In genomic region chr4:149527621-149528354, GRCm38 (mm10) we compare ENCODE assay signal across 15 mouse cellular contexts. TPM values are rescaled to one million over a fixed set of nuclear protein-coding genes. Genes with fewer than 3 reads are reported as not detected.
DNase-seq lines count a peak whose midpoint lies in the region; ATAC-seq and TF ChIP-seq lines count a peak whose summit lies in the region.
"Had no signal": no experiment of that assay in that cellular context is flagged by ENCODE, and none has a peak within 500 bp of the region (broad histone marks: within the 10 kb centered on the region; RNA-seq: fewer than 3 reads in every experiment).

No protein-coding gene starts in this region.

- 0 out of 2 replicates have a peak, but pooled peaks cover under 1% of the 10 kb centered on the region for H3K36me3 ChIP-seq in lung, embryonic 16.5 days (ENCODE audit: control insufficient read depth, insufficient read depth, low read length)
- no peaks in the 10 kb centered on the region for H3K36me3 ChIP-seq in myocyte (ENCODE audit: control insufficient read depth, insufficient read depth)
- no peaks in the 10 kb centered on the region for H3K36me3 ChIP-seq in hindbrain, embryonic 16.5 days (ENCODE audit: control insufficient read depth, insufficient read depth, low read length)
- H3K36me3 ChIP-seq: forebrain, embryonic 15.5 days; hindbrain, embryonic 12.5 days had no signal

- H3ac ChIP-seq in myocyte (ENCODE audit: control insufficient read depth, insufficient read length) = no peak overlapping the region

- H3K4me3 ChIP-seq in gastrocnemius, adult 2 months = peak overlapping the region; percentile 54
- H3K4me3 ChIP-seq in lung, embryonic 16.5 days (ENCODE audit: low read length) = no peak overlapping the region
- H3K4me3 ChIP-seq in myocyte = no peak overlapping the region
- no peak overlapping the region for H3K4me3 ChIP-seq in hindbrain, embryonic 16.5 days (ENCODE audit: low read length)
- H3K4me3 ChIP-seq: forebrain, embryonic 15.5 days; hindbrain, embryonic 12.5 days; limb, embryonic 13.5 days had no signal

- no peak for DNase-seq in gastrocnemius, adult 2 months
- no peak for DNase-seq in gastrocnemius, postnatal 14 days
- DNase-seq in lung, adult 18-20 months = no peak
- DNase-seq in heart, adult 9 months (ENCODE audit: low spot score in 2 of 2) = peak; percentile 54 to 84
- DNase-seq in embryo, embryonic 10.5 days (ENCODE audit: low spot score) = no peak
- DNase-seq: adrenal gland, postnatal 14 days had no signal

- no peaks in the 10 kb centered on the region for H3K79me2 ChIP-seq in myocyte (ENCODE audit: control insufficient read depth, insufficient read depth)

- peak; percentile 11; the same call in 1 of the 2 replicates for ATAC-seq in lung, embryonic 16.5 days (ENCODE audit: low read depth)
- ATAC-seq in hindbrain, embryonic 16.5 days = no peak
- ATAC-seq: forebrain, embryonic 15.5 days had no signal

- peak overlapping the region; percentile 88 for H3K27ac ChIP-seq in gastrocnemius, adult 2 months
- H3K27ac ChIP-seq in lung, embryonic 16.5 days (ENCODE audit: low read length) = no peak overlapping the region; the same call in 1 of the 2 replicates
- H3K27ac ChIP-seq in hindbrain, embryonic 16.5 days (ENCODE audit: low read depth, low read length) = no peak overlapping the region
- H3K27ac ChIP-seq: forebrain, embryonic 15.5 days; hindbrain, embryonic 12.5 days had no signal

- no peak overlapping the region for H3K9ac ChIP-seq in lung, embryonic 16.5 days (ENCODE audit: low read length)
- H3K9ac ChIP-seq in hindbrain, embryonic 16.5 days (ENCODE audit: low read depth, low read length) = no peak overlapping the region
- H3K9ac ChIP-seq: forebrain, embryonic 15.5 days; hindbrain, embryonic 12.5 days; limb, embryonic 13.5 days had no signal

- no peaks in the 10 kb centered on the region for H3K9me3 ChIP-seq in lung, embryonic 16.5 days (ENCODE audit: control insufficient read depth, low read length)
- H3K9me3 ChIP-seq in hindbrain, embryonic 16.5 days (ENCODE audit: control insufficient read depth, low read length) = no peaks in the 10 kb centered on the region
- H3K9me3 ChIP-seq: forebrain, embryonic 15.5 days; hindbrain, embryonic 12.5 days; limb, embryonic 13.5 days had no signal

- TF ChIP-seq POLR2A in myocyte (IDR thresholded peaks at IDR 0.05; ENCODE audit: insufficient read length, low read depth) = no peak

- H3K27me3 ChIP-seq in lung, embryonic 16.5 days (ENCODE audit: control insufficient read depth, insufficient read depth, low read depth, low read length) = no peaks in the 10 kb centered on the region
- H3K27me3 ChIP-seq in myocyte (ENCODE audit: control insufficient read depth, insufficient read depth, insufficient read length) = no peaks in the 10 kb centered on the region
- no peaks in the 10 kb centered on the region for H3K27me3 ChIP-seq in hindbrain, embryonic 16.5 days (replicated peaks; ENCODE audit: control insufficient read depth, insufficient read depth, low read length)
- H3K27me3 ChIP-seq: forebrain, embryonic 15.5 days; hindbrain, embryonic 12.5 days; limb, embryonic 13.5 days had no signal

- intact Hi-C loops in gastrocnemius, adult 2 months (cut with DNase I) = no loop called here
- intact Hi-C loops in gastrocnemius, postnatal 14 days (cut with DNase I; ENCODE audit: low total_unique reads) = no loop called here

- WGBS in lung, embryonic 16.5 days = 65% methylated on average over 15 of the region's 15 CpGs
- WGBS in hindbrain, embryonic 16.5 days = 84% methylated on average over 15 of the region's 15 CpGs

- TF ChIP-seq CTCF in gastrocnemius, adult 2 months (IDR thresholded peaks at IDR 0.05) = no peak

- H3K4me2 ChIP-seq in lung, embryonic 16.5 days (ENCODE audit: low read depth, low read length) = no peak overlapping the region
- peak overlapping the region; percentile 76 for H3K4me2 ChIP-seq in myocyte (ENCODE audit: low read depth)
- H3K4me2 ChIP-seq in hindbrain, embryonic 16.5 days (ENCODE audit: low read length) = no peak overlapping the region
- H3K4me2 ChIP-seq: forebrain, embryonic 15.5 days; hindbrain, embryonic 12.5 days; limb, embryonic 13.5 days had no signal

- H3K4me1 ChIP-seq in lung, embryonic 16.5 days (replicated peaks; ENCODE audit: control insufficient read depth, insufficient read depth, low read length) = peaks cover 15% of the 10 kb centered on the region
- peaks cover 12% of the 10 kb centered on the region for H3K4me1 ChIP-seq in hindbrain, embryonic 16.5 days (ENCODE audit: control insufficient read depth, insufficient read depth, low read depth, low read length)

TF ChIP-seq in myocyte, 11 proteins besides CTCF, POLR2A, EP300 and RAD21:
- TF ChIP-seq MAX (IDR thresholded peaks at IDR 0.05; ENCODE audit: low read depth) (no peak), USF1 (IDR thresholded peaks at IDR 0.05; ENCODE audit: low read depth) (no peak), MYOG (IDR thresholded peaks at IDR 0.05; ENCODE audit: control insufficient read depth in 1 of 3, insufficient read depth in 1 of 3, insufficient read length in 2 of 3, low read depth in 2 of 3) (no peak), POLR2AphosphoS2 (IDR thresholded peaks at IDR 0.05; ENCODE audit: insufficient read length, low read depth) (no peak), TCF3 (IDR thresholded peaks at IDR 0.05; ENCODE audit: insufficient read length, low read depth) (no peak), SRF (IDR thresholded peaks at IDR 0.05; ENCODE audit: control insufficient read depth, insufficient read length, low read depth) (no peak), MYOD1 (IDR thresholded peaks at IDR 0.05; ENCODE audit: control insufficient read depth in 1 of 3, insufficient read length in 2 of 3, low read depth in 2 of 3) (no peak), TCF12 (IDR thresholded peaks at IDR 0.05; ENCODE audit: insufficient read depth, poor library complexity, severe bottlenecking) (no peak), CEBPB (IDR thresholded peaks at IDR 0.05; ENCODE audit: insufficient read depth, poor library complexity, severe bottlenecking) (no peak), E2F4 (IDR thresholded peaks at IDR 0.05; ENCODE audit: insufficient read depth) (no peak), REST (IDR thresholded peaks at IDR 0.05; ENCODE audit: insufficient read depth, insufficient read length) (no peak)

RNA-seq across cellular contexts. Expression of gene Ctnnbip1, which starts 9.8 kb away (rescaled TPM):
- total RNA-seq in gastrocnemius, adult 2 months (2021) = 10 to 100 TPM; 19.0 to 21.4 TPM
- total RNA-seq in gastrocnemius, postnatal 14 days (2021) = 10 to 100 TPM; 40.4 to 41.3 TPM
- 57.5 and 59.7 TPM in 2 replicates for polyA plus RNA-seq in lung, embryonic 16.5 days (2015; fragmentation: Nextera tagmentation; extraction: Ambion mirVana)
- polyA plus RNA-seq in myocyte (2012; fragmentation: generic; extraction: Trizol) = 19.9 TPM
- polyA plus RNA-seq in hindbrain, embryonic 16.5 days (2015; fragmentation: Nextera tagmentation; extraction: Ambion mirVana) = 98.6 and 106 TPM in 2 replicates

RNA-seq across cellular contexts. Expression of gene Lzic, which starts 42.8 kb away (rescaled TPM):
- 10 to 100 TPM; 13.1 to 16.1 TPM for total RNA-seq in gastrocnemius, adult 2 months (2021)
- total RNA-seq in gastrocnemius, postnatal 14 days (2021) = 10 to 100 TPM; 12.0 to 17.9 TPM
- polyA plus RNA-seq in lung, embryonic 16.5 days (2015; fragmentation: Nextera tagmentation; extraction: Ambion mirVana) = 35.2 and 40.7 TPM in 2 replicates
- polyA plus RNA-seq in myocyte (2012; fragmentation: generic; extraction: Trizol) = 45.5 TPM
- polyA plus RNA-seq in hindbrain, embryonic 16.5 days (2015; fragmentation: Nextera tagmentation; extraction: Ambion mirVana) = 42.2 TPM in 2 replicates

RNA-seq across cellular contexts. Expression of gene Nmnat1, which starts 42.8 kb away (rescaled TPM):
- total RNA-seq in gastrocnemius, adult 2 months (2021) = 10 to 100 TPM; 30.0 to 32.7 TPM
- 10 to 100 TPM; 17.6 to 20.2 TPM for total RNA-seq in gastrocnemius, postnatal 14 days (2021)
- polyA plus RNA-seq in lung, embryonic 16.5 days (2015; fragmentation: Nextera tagmentation; extraction: Ambion mirVana) = 10.3 and 11.9 TPM in 2 replicates
- polyA plus RNA-seq in myocyte (2012; fragmentation: generic; extraction: Trizol) = 9.3 TPM
- 7.7 and 9.1 TPM in 2 replicates for polyA plus RNA-seq in hindbrain, embryonic 16.5 days (2015; fragmentation: Nextera tagmentation; extraction: Ambion mirVana)

RNA-seq across cellular contexts. Expression of gene Tmem274, which starts 50.6 kb away (rescaled TPM):
- total RNA-seq in gastrocnemius, adult 2 months (2021) = not detected
- total RNA-seq in gastrocnemius, postnatal 14 days (2021) = not detected
- 0.49 and 0.53 TPM in 2 replicates for polyA plus RNA-seq in lung, embryonic 16.5 days (2015; fragmentation: Nextera tagmentation; extraction: Ambion mirVana)
- not detected for polyA plus RNA-seq in myocyte (2012; fragmentation: generic; extraction: Trizol)
- 0.45 TPM in 1 of 2 replicates, not detected in the other for polyA plus RNA-seq in hindbrain, embryonic 16.5 days (2015; fragmentation: Nextera tagmentation; extraction: Ambion mirVana)
- total RNA-seq: adrenal gland, postnatal 14 days; layer of hippocampus, adult 18-20 months; megakaryocyte progenitor cell, adult 5-6 weeks had no signal
- polyA plus RNA-seq: spleen, adult 2 months had no signal

RNA-seq across cellular contexts. Expression of gene Clstn1, which starts 58.5 kb away (rescaled TPM):
- 10 to 100 TPM; 24.0 to 38.2 TPM for total RNA-seq in gastrocnemius, adult 2 months (2021)
- 10 to 100 TPM; 42.0 to 56.1 TPM for total RNA-seq in gastrocnemius, postnatal 14 days (2021)
- polyA plus RNA-seq in lung, embryonic 16.5 days (2015; fragmentation: Nextera tagmentation; extraction: Ambion mirVana) = 13.6 and 15.3 TPM in 2 replicates
- 52.1 TPM for polyA plus RNA-seq in myocyte (2012; fragmentation: generic; extraction: Trizol)
- 60.4 and 66.6 TPM in 2 replicates for polyA plus RNA-seq in hindbrain, embryonic 16.5 days (2015; fragmentation: Nextera tagmentation; extraction: Ambion mirVana)

Comparison
In these comparisons a context has a peak if more than half of its experiments do, and no peak if none do; other contexts are left out.
1. DNase-seq: peak in heart, adult 9 months (2 of 2); none in gastrocnemius, adult 2 months (single experiment), gastrocnemius, postnatal 14 days (single experiment), lung, adult 18-20 months (0 of 2) and embryo, embryonic 10.5 days (single experiment).